Mouse (Mus musculus): ENCODE measurements around the gene Prmt6. TPM values are rescaled to one million over a fixed set of nuclear protein-coding genes. Genes with fewer than 3 reads are reported as not detected.

Gene Prmt6
- 33.7 and 35.9 TPM in 2 replicates for polyA plus RNA-seq (2016; fragmentation: Nextera tagmentation; extraction: Ambion mirVana)

GRCm38 (mm10) chr3:110250839-110251700, at the start of gene Prmt6:
TSS of gene Prmt6 (minus strand) at chr3:110250998.
- H3K36me3 ChIP-seq, result peaks cover 16% of the 10 kb centered on the region
- no peaks in the 10 kb centered on the region for H3K27me3 ChIP-seq
- 18% methylated on average over 38 of the region's 38 CpGs for WGBS
- H3K27ac ChIP-seq, result peak within 1 kb of the TSS; percentile 97
- peaks cover 16% of the 10 kb centered on the region for H3K4me1 ChIP-seq
- H3K9ac ChIP-seq, result peak within 1 kb of the TSS; percentile 95
- peak; percentile 95 for ATAC-seq (ENCODE audit: low FRiP score)
- peak within 1 kb of the TSS; percentile 93 for H3K4me3 ChIP-seq
- H3K9me3 ChIP-seq (replicated peaks), result no peaks in the 10 kb centered on the region
- peak within 1 kb of the TSS; percentile 58 for H3K4me2 ChIP-seq (replicated peaks)

- Histone ChIP-seq H3K4me1 (no peaks in the 10 kb centered on the region), H3K27ac (no peak overlapping the region), H3K9ac (no peak overlapping the region), H3K4me3 (no peak overlapping the region), H3K36me3 (no peaks in the 10 kb centered on the region), H3K9me3 (replicated peaks) (no peaks in the 10 kb centered on the region), H3K27me3 (no peaks in the 10 kb centered on the region), H3K4me2 (replicated peaks) (no peak overlapping the region)
- 74% methylated on average over 8 of the region's 8 CpGs for WGBS
- no peak for ATAC-seq (ENCODE audit: low FRiP score)
Measured at GRCm38 (mm10) chr3:110290485-110291045, 39.8 kb upstream of the Prmt6 start.

GRCm38 (mm10) chr3:110282651-110283050, 31.9 kb upstream of the Prmt6 start:
- WGBS, result 84% methylated on average over 5 of the region's 5 CpGs
- Histone ChIP-seq H3K9ac (no peak overlapping the region), H3K4me2 (replicated peaks) (no peak overlapping the region), H3K27ac (no peak overlapping the region), H3K36me3 (no peaks in the 10 kb centered on the region), H3K9me3 (replicated peaks) (no peaks in the 10 kb centered on the region), H3K4me3 (no peak overlapping the region), H3K4me1 (no peaks in the 10 kb centered on the region), H3K27me3 (no peaks in the 10 kb centered on the region)
- ATAC-seq (ENCODE audit: low FRiP score), result no peak

GRCm38 (mm10) chr3:110267790-110268189, 17.0 kb upstream of the Prmt6 start:
- 70% methylated on average over 2 of the region's 2 CpGs for WGBS
- Histone ChIP-seq H3K4me3 (no peak overlapping the region), H3K9ac (no peak overlapping the region), H3K36me3 (no peaks in the 10 kb centered on the region), H3K27me3 (no peaks in the 10 kb centered on the region), H3K9me3 (replicated peaks) (no peaks in the 10 kb centered on the region), H3K4me1 (no peaks in the 10 kb centered on the region), H3K4me2 (replicated peaks) (no peak overlapping the region), H3K27ac (no peak overlapping the region)
- ATAC-seq (ENCODE audit: low FRiP score), result no peak

GRCm38 (mm10) chr3:110253105-110253504, 2.3 kb upstream of the Prmt6 start:
- 96% methylated on average over 4 of the region's 4 CpGs for WGBS
- Histone ChIP-seq H3K4me2 (replicated peaks) (no peak overlapping the region), H3K4me3 (no peak overlapping the region), H3K36me3 (no peaks in the 10 kb centered on the region), H3K9ac (no peak overlapping the region), H3K9me3 (replicated peaks) (no peaks in the 10 kb centered on the region), H3K4me1 (peaks cover 9% of the 10 kb centered on the region), H3K27me3 (no peaks in the 10 kb centered on the region), H3K27ac (no peak overlapping the region)
- no peak for ATAC-seq (ENCODE audit: low FRiP score)

- Histone ChIP-seq H3K36me3 (peaks cover 16% of the 10 kb centered on the region), H3K4me1 (peaks cover 16% of the 10 kb centered on the region), H3K9me3 (replicated peaks) (no peaks in the 10 kb centered on the region), H3K4me3 (peak overlapping the region; percentile 93), H3K9ac (peak overlapping the region; percentile 95), H3K27ac (peak overlapping the region; percentile 97), H3K27me3 (no peaks in the 10 kb centered on the region), H3K4me2 (replicated peaks) (peak overlapping the region; percentile 58)
- peak; percentile 87 for ATAC-seq (ENCODE audit: low FRiP score)
- WGBS, result under 1% methylated on average over 89 of the region's 89 CpGs
Measured at GRCm38 (mm10) chr3:110249891-110250838, 633 bp downstream of the Prmt6 start.

- Histone ChIP-seq H3K27me3 (no peaks in the 10 kb centered on the region), H3K9me3 (replicated peaks) (no peaks in the 10 kb centered on the region), H3K9ac (no peak overlapping the region), H3K4me2 (replicated peaks) (no peak overlapping the region), H3K27ac (no peak overlapping the region), H3K4me1 (no peaks in the 10 kb centered on the region), H3K4me3 (no peak overlapping the region), H3K36me3 (no peaks in the 10 kb centered on the region)
- no peak for ATAC-seq (ENCODE audit: low FRiP score)
- 67% methylated on average over 1 of the region's 1 CpGs for WGBS
Measured at GRCm38 (mm10) chr3:110236819-110237463, 13.9 kb downstream of the Prmt6 start.

Other genes with a start within 250 kb of the Prmt6 start
- gene Ntng1, start 107.0 kb downstream of the Prmt6 start, polyA plus RNA-seq (2016; fragmentation: Nextera tagmentation; extraction: Ambion mirVana), result 11.2 and 16.6 TPM in 2 replicates

Data from hindbrain, embryonic 12.5 days (tissue).